Mouse (Mus musculus) cerebellum, postnatal 25 days (tissue): ENCODE measurements at regions not wholly inside any gene's neighbourhood (a gene's known extent, or its start where the extent isn't known, plus 50 kb on each side); places are given as distances from the start of the nearest gene placed in this dataset.

ENCODE experiments used
- DNase-seq, 2 experiments: peaks; one replicate each; pipeline ENCODE4 v3.0.0; 2021; ENCODE audit warnings: mixed read lengths in 2 of 2

DNA sequence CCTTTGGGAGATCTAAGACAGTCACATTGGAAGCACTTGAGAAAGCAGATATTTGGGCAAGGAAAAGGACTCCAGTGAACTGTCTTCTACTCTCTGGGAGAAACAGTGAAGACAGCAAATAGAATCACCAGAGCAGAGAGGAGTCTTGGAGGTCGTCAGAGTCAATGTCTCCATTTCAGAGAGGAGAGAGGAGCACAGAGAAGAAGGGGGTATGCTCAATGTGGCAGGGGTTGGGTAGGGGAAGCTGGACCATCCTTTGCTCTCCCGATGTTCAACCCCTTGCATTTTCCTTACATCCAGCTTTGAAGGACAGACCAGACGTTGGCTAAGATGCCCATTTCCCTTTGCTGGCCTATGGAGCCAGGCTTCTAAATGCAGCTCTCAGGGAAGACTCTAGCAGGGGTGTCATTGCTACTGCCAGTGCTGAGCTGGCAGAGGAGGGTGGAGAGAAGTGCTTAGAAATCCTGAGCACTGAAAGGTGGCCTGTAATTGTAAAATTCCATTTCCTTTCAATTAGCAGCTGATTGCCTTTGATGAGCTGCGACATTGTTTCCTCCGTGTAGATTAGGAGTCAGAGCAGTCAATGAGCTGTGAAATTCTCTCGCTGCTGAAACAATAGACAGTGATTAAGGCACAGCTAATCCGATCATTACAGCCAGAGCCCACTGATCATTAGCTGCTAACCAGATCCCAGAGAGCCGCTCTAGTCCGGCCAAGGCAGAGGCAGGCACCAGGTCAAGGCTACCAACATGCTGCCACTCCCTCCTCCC is 449.7 kb downstream of the Insc start:
- DNase-seq = no peak

DNA sequence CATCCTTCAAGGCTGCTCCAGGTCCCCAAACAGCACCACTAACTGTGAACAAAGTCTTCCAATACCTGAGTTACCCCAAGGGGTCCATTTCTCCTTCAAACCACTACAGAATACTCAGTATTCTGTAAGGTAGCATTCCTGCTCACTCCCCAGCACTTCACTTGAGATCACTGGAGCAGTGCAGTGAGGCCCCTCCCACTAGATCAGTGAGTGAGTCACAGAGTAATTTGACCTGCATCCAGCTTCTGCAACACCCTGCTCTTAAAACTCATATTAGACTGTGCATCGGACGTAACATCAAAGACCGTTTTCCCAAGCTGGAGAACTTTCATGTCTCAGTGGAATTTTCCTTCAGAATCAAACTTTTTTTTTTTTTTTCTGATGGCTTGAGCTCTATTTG is 461.4 kb downstream of the Insc start:
- DNase-seq = no peak

DNA sequence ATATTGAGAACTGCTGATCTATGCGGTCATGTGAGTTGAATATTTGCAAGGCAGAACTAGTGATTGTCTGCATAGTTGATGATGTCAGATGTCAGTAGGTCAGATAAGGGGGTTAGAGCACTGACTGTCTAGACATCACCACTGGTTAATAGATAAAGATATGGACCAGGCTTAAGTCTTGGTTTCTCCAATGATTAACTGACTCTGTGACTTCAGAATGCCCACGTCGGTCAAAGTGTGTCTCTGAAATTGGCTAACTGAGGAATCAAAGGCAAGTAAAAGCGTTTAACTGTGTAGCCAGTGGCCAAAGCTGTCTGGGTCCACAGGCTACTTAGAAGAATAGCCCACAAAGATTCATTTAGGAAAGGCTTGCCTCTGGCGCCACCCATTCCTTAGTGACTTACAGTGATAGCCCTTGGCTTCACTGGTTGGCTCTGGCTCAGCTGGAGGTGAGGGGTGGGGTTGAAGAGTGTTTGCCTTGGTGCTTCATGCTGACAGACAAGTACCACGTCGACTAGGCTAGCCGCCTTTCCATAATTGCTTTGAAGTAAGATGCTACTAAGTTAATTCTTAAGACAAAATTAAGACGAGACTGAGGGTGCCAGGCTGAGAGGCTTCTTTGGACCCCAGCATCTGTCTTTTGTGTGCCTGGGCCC is 463.1 kb downstream of the Insc start:
- DNase-seq = no peak

DNA sequence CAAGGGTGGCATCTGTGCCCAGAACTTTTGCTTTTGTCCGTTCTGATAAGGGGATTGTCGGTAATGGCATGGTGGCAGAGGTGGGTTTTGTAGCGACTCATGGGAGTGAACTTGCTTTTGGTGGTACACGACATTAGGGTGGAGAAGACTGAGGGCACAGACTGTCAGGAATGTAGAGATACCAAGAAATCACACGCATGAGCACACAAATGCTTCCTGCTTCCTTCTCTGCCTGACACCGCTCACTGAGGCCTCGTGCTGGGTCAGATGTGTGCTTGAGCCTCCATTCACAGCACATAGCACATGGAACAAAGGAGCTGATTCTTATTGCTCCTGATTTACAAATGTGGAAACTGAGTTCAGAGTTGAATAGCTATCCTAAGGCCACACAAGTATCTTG is 465.3 kb downstream of the Insc start:
- DNase-seq = no peak

DNA sequence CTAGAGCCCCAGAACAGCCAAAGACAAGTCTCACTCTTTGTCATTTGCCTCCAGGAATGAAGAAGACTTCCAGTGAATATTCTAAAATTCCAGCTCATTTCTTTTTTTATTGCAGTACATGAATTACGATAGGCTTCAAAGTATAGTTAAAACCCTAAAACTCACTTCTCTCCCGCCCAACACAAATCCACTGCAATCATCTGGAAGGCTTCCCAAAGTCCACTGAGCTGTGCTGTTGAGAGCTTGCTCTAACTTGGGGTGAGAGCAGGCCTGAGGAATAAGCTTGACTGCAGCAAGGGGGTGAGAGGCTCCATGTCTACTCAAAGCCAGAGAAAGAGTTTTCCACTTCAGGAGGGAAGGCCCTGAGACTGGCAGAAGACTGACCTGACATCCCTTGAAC is 466.5 kb downstream of the Insc start:
- no peak for DNase-seq

DNA sequence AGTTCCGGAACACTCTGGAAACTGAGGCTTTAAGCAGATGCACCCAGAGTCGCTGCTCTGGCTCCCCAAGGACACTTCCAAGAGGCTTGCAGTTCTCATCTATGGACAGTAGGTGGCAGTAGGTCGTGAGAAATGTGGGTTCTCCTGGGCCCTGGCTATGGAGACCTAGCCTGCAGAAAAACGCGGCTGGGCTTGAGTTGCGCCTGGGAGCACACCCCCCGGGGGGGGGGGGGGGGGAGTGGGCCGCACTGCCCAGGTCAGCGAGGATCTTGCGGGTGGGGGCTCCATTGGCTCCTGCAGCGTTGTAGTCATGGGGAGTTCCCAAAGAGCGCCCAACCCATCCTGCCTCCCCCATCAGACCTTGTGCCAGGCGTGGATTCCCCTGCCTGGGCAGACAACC is 473.3 kb downstream of the Insc start:
- peak; percentile 73 to 82 for DNase-seq

DNA sequence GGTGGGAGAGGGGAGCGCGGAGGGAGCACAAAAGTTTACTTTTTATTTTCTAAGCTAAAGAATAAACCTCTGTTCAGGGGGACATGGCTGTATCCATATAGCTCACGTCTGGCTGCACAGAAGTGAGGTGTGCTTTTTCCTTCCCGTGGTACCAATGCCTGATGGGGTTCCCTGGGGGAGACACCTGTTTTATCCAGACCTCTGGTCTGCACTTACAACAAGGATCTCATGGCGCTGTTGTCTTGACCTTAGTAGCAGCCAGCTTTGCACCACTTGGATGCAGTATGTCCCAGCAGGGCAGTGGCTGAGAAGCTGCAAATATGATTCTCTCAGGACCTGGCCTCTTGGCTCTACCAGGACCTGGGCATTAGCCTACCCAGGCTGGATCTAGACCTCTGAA is 473.8 kb downstream of the Insc start:
- peak in 1 of 2 experiments; percentile 9 for DNase-seq

DNA sequence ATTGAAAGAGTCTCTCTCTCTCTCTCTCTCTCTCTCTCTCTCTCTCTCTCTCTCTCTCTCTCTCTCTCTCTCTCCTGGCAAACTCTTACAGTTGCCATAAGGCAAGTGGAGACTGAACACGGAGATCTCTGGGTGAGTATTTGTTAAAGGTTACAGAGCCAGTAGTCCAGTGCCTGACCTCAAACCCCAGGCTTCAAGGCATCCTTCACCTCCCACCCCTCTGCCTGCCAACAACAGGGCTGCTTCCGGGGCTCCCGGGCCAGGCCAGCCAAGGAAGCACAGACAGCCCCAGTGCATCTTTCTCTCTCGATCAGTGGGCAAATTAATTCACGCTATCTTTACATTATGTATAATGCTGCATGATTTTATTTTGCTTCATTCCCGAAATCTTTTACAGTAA is 474.2 kb downstream of the Insc start:
- no peak for DNase-seq

DNA sequence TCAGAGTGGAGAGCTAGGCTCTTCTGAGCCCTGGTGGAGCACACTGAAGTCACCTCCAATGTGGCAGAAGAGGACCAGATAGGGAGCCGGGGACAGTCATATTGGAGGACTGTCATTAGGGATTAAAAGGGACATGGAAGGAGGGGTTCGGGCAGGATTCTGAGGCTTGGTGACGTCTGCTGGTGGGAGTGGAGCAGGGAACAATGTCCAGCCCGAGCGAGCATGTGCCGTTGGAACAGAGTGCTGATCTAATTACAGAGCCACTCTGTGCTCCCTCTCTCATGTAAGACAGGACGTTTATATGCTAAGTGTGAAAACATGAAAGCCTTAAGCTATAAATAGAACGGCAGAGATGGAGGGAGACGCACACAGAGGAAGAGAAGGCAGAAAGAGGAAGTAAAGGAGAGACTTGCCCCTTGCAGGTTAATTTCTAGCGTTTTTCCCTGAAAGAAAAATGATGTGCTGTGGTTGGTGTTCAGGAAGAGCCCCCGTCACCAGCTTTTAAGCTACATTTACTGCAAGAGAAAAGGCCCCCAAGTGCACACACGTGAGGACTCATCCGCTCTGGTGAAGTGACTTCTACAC is 475.2 kb downstream of the Insc start:
- DNase-seq = peak in 1 of 2 experiments; percentile 8

DNA sequence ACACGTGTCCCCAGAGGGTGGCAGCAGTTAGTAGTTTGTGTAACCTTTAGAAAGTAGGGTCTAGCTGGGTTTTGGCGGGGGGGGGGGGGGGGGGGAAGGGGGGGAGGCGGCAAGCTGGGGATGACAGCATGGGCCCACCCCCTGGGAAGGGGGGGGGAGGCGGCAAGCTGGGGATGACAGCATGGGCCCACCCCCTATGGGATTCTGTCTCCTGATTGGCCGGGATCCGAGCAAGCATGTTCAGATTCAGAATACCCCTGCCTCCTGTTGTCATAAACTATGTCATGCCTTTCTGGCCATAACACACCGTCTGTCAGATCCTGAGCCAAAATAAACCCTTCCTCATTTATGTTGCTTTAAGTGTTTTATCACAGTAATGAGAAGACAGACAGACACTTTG is 479.1 kb downstream of the Insc start:
- no peak for DNase-seq

DNA sequence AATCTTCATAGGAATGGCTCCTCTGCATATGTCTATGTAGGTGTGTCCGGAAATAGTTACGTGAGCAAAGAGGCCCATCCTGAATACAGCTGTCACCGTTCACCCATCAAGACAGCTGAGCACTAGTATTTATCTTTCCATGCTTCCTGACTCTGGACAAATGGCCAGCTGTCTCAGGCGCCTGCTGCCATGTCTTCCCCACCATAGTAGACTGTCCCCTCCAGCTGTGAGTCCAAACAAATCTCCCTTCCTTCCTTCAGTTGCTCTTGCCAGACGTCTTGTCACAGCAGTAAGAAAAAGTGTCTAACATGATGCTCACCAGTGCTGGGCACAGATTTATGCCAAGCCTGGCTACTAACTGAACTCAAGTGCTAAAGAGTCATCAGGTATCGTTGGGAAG is 487.0 kb downstream of the Insc start:
- no peak for DNase-seq

DNA sequence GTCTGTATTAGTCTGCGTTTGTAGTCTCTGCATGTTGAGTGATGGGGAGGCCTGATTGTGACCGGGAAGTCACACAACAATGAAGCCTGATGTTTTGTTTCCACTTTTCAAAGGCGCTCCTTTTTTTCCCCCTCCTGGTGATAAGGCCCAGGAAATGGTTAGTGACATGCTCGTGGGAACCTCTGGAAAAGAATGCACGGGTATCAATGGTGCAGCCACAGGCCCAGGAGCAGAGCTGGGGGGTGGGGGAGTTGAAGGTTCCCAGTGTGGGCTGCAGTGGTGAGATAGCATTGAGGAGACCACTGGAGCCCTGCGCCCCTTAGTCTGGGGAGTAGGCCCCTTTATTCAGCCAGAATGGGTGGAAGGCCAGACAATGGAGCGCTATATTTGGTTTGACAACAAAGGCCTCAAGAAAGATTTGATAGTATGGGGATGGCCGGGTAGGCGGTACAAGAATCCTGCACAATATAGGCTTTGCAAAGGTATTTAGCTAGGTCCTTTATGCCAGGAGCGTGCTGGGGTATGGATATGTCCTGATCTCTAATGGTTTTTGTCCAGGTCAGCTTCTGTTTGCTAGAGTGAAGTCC is 490.4 kb downstream of the Insc start:
- no peak for DNase-seq

DNA sequence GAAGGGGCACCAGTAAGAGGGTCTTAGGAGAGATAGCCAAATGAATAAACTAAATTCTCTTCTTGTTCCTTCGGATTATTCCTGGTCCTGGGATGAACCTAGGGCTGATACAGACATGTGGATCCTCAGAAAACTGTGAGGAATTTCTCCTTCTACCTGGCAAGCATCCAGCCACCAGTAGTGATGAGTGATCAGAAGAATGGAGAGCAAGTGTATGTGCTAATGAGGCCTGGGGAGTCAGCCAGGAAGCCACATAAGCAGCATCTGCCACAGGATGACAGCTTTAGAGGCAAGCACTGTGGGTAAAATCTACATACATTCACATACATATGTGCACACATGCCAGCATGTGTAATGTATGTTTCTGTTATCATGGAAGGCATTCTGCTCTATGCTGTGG is 493.6 kb downstream of the Insc start:
- DNase-seq = no peak

DNA sequence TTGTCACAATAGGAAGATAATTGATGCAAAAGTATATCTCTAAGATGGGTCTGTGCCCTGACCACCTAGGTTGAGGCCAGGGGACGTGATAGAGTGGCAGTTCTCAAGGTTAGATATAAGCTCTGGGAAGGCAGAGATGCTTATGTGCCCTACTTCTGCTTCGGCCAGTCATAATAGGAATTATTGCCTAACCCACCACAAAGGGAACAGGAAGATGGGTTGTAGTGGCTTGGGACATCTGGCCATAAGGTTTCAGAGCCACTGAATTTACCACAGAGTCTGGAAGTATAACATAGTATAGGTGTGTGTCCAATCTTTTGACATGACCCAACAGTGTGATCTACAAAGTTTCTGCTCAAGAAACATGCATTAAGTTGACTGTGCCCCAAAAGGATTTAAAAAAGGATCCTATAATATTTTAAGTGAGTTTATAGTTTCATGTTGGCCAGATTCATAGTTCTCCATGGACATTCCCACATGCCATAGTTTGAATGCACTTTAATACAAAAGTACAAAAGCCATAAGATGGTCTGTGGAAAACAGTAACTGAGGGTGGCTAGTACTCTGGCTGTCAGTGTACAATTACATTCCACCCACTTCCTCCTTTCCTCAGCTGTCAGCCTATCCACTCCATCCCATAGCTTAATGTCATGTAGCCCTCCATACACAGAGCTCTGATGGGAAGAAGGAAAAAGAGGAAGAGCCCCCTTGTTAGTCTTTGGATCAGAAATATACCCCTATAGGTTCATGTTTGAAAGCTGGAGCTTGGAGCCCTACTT is 508.3 kb downstream of the Insc start:
- DNase-seq = no peak

DNA sequence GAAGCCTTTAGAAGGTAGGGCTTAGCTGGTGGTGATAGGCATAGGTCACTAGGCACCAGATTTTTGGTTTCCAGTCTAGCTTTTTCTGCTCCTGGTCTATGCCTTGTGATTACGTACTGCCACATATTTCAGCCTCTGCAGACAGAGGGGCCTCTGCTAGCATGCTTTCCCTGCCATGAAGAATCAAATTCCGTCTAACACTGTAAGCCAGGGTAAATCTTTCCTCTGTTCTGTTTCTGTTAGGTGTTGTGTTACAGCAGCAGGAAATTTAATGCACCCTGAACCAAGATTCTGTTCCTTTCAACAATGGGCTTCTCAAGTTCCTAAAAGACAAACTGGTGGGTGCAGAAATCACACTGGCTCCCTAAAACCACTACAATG is 508.9 kb downstream of the Insc start:
- no peak for DNase-seq

DNA sequence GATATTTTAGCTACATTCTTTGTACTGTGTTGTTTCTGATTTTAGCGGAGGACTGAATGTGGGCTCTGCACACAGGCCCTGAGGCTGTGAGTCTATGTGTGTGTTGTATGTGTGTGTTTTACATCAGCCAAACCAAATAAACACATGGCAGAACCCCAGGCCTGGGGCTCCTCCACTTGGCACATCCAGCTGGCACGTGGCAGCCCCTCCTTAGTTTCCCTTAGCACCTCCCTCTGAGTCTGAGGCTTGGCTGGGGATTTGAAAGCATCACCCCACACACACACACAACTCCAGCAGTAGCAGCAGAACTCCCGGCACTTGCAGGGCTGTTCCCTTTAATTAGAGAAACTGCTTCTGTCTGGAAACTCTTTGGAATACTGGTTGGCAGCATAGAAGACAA is 515.1 kb downstream of the Insc start:
- no peak for DNase-seq

DNA sequence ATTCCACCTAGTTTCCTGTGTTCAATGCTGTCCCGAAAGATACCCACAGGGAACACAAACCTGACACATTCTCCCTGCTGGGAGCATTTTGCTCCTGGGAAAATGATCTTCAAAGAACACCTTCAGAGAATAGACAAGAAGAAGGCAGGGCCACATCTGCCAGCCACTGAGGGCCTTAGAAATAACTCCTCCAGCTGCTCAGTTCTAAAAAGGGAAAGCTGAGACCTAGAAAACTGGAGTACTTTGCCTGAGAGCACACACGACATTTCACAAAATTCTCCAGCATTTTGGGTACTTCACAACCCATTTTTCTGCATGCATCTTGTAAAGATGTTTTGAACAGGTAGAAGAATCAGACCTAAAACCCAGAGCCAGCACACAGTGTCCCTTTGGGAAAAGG is 519.6 kb downstream of the Insc start:
- no peak for DNase-seq

DNA sequence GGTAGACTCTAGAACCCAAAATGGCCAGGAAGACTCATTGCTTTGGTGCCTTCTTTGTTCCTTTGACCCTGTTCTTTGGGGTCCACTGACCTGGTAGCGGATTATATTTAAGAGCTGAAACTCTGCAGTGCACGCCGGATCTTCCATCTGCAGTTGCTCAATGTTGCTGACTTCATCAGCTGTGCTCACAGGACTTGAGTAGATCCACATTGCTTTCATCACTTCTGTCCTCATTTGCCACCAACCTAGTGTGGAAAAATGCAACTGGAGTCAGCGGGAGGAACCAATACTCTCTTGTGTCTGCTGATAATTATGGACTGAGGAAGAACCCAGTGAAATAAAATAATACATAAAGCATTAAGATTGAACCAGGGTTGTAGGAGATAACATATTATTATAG is 522.6 kb downstream of the Insc start:
- no peak for DNase-seq

DNA sequence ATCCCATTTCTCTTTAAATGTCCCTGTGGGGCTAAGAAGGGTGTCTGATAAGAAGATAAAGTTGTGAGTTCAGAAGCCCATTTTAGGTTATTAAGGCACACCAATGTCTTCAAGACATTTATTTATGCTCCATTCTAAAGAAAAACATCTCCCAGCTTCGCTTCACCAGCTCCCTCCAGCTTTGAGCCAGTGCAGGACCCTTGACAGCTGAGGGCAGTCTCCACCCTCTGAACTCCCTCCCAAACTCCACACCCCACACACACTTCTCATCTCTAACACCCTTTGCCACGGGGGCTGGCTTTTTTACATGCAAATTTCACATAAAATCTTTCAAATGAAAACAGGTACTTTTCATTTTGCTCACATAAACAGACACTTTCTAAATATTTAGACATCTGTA is 527.3 kb downstream of the Insc start:
- no peak for DNase-seq

DNA sequence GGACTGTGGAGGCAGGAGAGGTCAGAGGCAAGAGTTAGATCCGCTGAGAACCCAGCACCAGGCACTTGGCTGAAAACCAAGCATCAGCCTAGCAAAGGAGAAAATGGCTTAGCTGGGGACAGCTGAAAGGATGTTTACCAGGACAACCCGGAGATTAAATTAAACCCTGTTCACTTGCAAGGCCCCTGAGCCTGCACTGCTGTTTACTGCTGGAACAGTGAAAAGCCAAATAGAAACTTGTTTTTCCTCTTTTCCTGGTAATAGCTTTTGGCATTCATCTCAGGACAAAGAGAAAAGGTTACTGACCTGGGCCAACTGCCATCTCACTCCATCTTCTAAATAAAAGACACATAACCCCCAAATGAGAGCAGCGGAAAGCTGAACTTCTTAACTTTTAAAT is 531.3 kb downstream of the Insc start:
- no peak for DNase-seq

DNA sequence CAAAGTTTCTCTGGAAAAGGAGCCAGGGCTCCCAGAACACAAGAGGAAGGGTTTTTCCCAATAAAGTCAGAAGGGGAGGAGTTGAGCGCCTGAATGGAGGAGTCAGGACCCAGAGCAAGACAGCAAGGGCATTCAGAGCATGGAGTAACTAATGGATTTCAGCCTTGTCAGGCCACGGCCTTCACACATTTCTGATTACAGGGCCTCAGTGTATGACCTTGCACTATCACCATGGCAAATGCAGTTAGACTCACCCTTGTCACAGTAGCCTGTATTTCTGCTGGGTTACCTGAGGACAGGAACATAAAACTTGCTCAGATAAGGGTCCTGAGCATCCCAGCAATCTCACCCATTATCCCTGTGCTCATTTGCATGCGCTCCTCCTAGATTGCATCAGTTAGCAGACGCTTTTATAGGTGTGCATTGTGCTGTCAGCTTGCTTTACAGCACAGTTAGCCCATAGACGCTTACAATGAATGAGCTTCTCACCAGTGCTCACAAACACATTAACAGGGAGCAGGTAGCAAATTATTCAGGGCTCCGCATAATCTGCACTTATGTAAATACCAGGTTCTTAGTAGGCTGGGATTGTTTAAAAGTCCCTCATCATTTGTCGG is 547.4 kb downstream of the Insc start:
- no peak for DNase-seq

DNA sequence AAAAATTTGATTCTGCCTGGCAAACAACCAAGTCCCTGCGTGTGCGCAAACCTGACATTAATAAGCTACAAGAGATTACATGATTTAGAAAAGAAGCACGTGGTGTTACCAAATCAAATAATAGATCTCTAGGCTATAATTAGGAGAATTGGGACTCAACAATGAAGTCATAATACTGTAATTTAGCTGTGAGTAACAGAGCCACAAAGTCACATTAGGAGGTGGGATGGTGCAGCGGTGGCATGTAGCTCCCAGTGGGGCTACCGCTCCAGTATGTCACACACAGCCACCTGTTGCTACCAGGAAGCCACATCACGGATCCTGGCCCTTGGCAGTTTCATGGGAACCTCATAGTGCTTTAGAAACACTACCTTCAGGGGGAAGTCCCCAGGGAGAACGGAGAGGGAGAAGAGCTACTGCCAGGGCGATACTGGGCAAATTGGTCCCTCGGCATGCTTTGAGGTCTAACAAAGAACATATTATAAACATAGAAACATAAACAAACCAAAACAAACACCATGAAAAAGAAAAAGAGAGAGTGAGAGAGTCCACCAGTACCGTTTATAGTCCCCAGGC is 551.2 kb downstream of the Insc start:
- no peak for DNase-seq
